Mouse (Mus musculus): ENCODE data around the gene Actr2. TPM values are rescaled to one million over a fixed set of nuclear protein-coding genes. Genes with fewer than 3 reads are reported as not detected.

The Actr2 gene
- polyA plus RNA-seq, 1 experiment from 2014 or later: 148 TPM

- no peaks in the 10 kb centered on the region for H3K27me3 ChIP-seq
- ATAC-seq: no peak
- no peak overlapping the region for H3K9ac ChIP-seq
- H3K4me2 ChIP-seq: no peak overlapping the region
- H3K9me3 ChIP-seq (replicated peaks): no peaks in the 10 kb centered on the region
- H3K4me1 ChIP-seq: peaks cover 13% of the 10 kb centered on the region
- WGBS: 95% methylated on average over 7 of the region's 7 CpGs
- H3K36me3 ChIP-seq (ENCODE audit: poor library complexity, severe bottlenecking): peaks cover 14% of the 10 kb centered on the region
- H3K4me3 ChIP-seq: no peak overlapping the region
- H3K27ac ChIP-seq: no peak overlapping the region
Measured at GRCm38 (mm10) chr11:20108151-20108550, 4.6 kb downstream of the Actr2 start.

- WGBS: 97% methylated on average over 4 of the region's 4 CpGs
- Histone ChIP-seq H3K9ac (no peak overlapping the region), H3K4me2 (no peak overlapping the region), H3K4me1 (peaks cover 13% of the 10 kb centered on the region), H3K9me3 (replicated peaks) (no peaks in the 10 kb centered on the region), H3K27me3 (no peaks in the 10 kb centered on the region), H3K4me3 (no peak overlapping the region), H3K36me3 (ENCODE audit: poor library complexity, severe bottlenecking) (peaks cover 14% of the 10 kb centered on the region), H3K27ac (no peak overlapping the region)
- ATAC-seq: no peak
Measured at GRCm38 (mm10) chr11:20107683-20108082, 5.0 kb downstream of the Actr2 start.

GRCm38 (mm10) chr11:20106946-20107345 is 5.8 kb downstream of the Actr2 start:
- Histone ChIP-seq H3K27me3 (no peaks in the 10 kb centered on the region), H3K9me3 (replicated peaks) (no peaks in the 10 kb centered on the region), H3K27ac (no peak overlapping the region), H3K4me1 (peaks cover 12% of the 10 kb centered on the region), H3K4me3 (no peak overlapping the region), H3K4me2 (no peak overlapping the region), H3K9ac (no peak overlapping the region), H3K36me3 (ENCODE audit: poor library complexity, severe bottlenecking) (peaks cover 14% of the 10 kb centered on the region)
- WGBS: 94% methylated on average over 3 of the region's 3 CpGs
- no peak for ATAC-seq

- WGBS: 98% methylated on average over 2 of the region's 2 CpGs
Measured at GRCm38 (mm10) chr11:20103949-20104348, 8.8 kb downstream of the Actr2 start.

GRCm38 (mm10) chr11:20086306-20086705 is 26.4 kb downstream of the Actr2 start:
- Histone ChIP-seq H3K27ac (no peak overlapping the region), H3K9ac (no peak overlapping the region), H3K27me3 (no peaks in the 10 kb centered on the region), H3K9me3 (replicated peaks) (no peaks in the 10 kb centered on the region), H3K4me1 (no peaks in the 10 kb centered on the region), H3K4me3 (no peak overlapping the region), H3K4me2 (no peak overlapping the region), H3K36me3 (ENCODE audit: poor library complexity, severe bottlenecking) (peaks cover 53% of the 10 kb centered on the region)
- no peak for ATAC-seq

More at GRCm38 (mm10) chr11:20103949-20104348, 8.8 kb downstream of the Actr2 start:
- Histone ChIP-seq H3K4me1 (no peaks in the 10 kb centered on the region), H3K9me3 (replicated peaks) (no peaks in the 10 kb centered on the region), H3K36me3 (ENCODE audit: poor library complexity, severe bottlenecking) (peaks cover 17% of the 10 kb centered on the region), H3K9ac (no peak overlapping the region), H3K27me3 (no peaks in the 10 kb centered on the region), H3K4me2 (no peak overlapping the region), H3K27ac (no peak overlapping the region), H3K4me3 (no peak overlapping the region)
- ATAC-seq: no peak

GRCm38 (mm10) chr11:20085635-20086034 is 27.1 kb downstream of the Actr2 start:
- peaks cover 54% of the 10 kb centered on the region for H3K36me3 ChIP-seq (ENCODE audit: poor library complexity, severe bottlenecking)
- no peak overlapping the region for H3K4me2 ChIP-seq
- no peak overlapping the region for H3K4me3 ChIP-seq
- 98% methylated on average over 2 of the region's 2 CpGs for WGBS
- H3K9ac ChIP-seq: no peak overlapping the region
- no peak overlapping the region for H3K27ac ChIP-seq
- ATAC-seq: no peak
- H3K9me3 ChIP-seq (replicated peaks): no peaks in the 10 kb centered on the region
- H3K27me3 ChIP-seq: no peaks in the 10 kb centered on the region
- no peaks in the 10 kb centered on the region for H3K4me1 ChIP-seq

GRCm38 (mm10) chr11:20075415-20075814 is 37.3 kb downstream of the Actr2 start:
- peaks cover 77% of the 10 kb centered on the region for H3K36me3 ChIP-seq (ENCODE audit: poor library complexity, severe bottlenecking)
- no peak overlapping the region for H3K9ac ChIP-seq
- H3K9me3 ChIP-seq (replicated peaks): no peaks in the 10 kb centered on the region
- ATAC-seq: no peak
- H3K4me3 ChIP-seq: no peak overlapping the region
- H3K27me3 ChIP-seq: no peaks in the 10 kb centered on the region
- H3K4me1 ChIP-seq: no peaks in the 10 kb centered on the region
- WGBS: 81% methylated on average over 1 of the region's 1 CpGs
- no peak overlapping the region for H3K4me2 ChIP-seq
- no peak overlapping the region for H3K27ac ChIP-seq

GRCm38 (mm10) chr11:20072826-20073225 is 39.9 kb downstream of the Actr2 start:
- no peak for ATAC-seq
- Histone ChIP-seq H3K36me3 (ENCODE audit: poor library complexity, severe bottlenecking) (peaks cover 71% of the 10 kb centered on the region), H3K4me3 (no peak overlapping the region)

GRCm38 (mm10) chr11:20072174-20072573 is 40.5 kb downstream of the Actr2 start:
- ATAC-seq: 0 out of 2 replicates have a peak, but pooled peaks have one; percentile 8
- Histone ChIP-seq H3K9me3 (replicated peaks) (no peaks in the 10 kb centered on the region), H3K27me3 (no peaks in the 10 kb centered on the region), H3K9ac (no peak overlapping the region), H3K4me3 (no peak overlapping the region), H3K4me2 (no peak overlapping the region), H3K27ac (no peak overlapping the region), H3K4me1 (no peaks in the 10 kb centered on the region), H3K36me3 (ENCODE audit: poor library complexity, severe bottlenecking) (peaks cover 66% of the 10 kb centered on the region)
- 87% methylated on average over 3 of the region's 3 CpGs for WGBS

More at GRCm38 (mm10) chr11:20072826-20073225, 39.9 kb downstream of the Actr2 start:
- no peak overlapping the region for H3K27ac ChIP-seq
- H3K4me2 ChIP-seq: no peak overlapping the region
- no peaks in the 10 kb centered on the region for H3K9me3 ChIP-seq (replicated peaks)
- WGBS: 96% methylated on average over 5 of the region's 5 CpGs
- H3K4me1 ChIP-seq: no peaks in the 10 kb centered on the region
- no peak overlapping the region for H3K9ac ChIP-seq
- H3K27me3 ChIP-seq: no peaks in the 10 kb centered on the region

GRCm38 (mm10) chr11:20068346-20069004 is 44.2 kb downstream of the Actr2 start:
- no peaks in the 10 kb centered on the region for H3K27me3 ChIP-seq
- H3K4me3 ChIP-seq: no peak overlapping the region
- ATAC-seq: no peak
- H3K4me2 ChIP-seq: no peak overlapping the region
- H3K9ac ChIP-seq: no peak overlapping the region
- 92% methylated on average over 6 of the region's 6 CpGs for WGBS
- H3K27ac ChIP-seq: no peak overlapping the region
- no peaks in the 10 kb centered on the region for H3K9me3 ChIP-seq (replicated peaks)
- peaks cover 57% of the 10 kb centered on the region for H3K36me3 ChIP-seq (ENCODE audit: poor library complexity, severe bottlenecking)
- H3K4me1 ChIP-seq: peaks cover 18% of the 10 kb centered on the region

- ATAC-seq: no peak
- Histone ChIP-seq H3K4me1 (peaks cover 18% of the 10 kb centered on the region), H3K27ac (no peak overlapping the region), H3K4me2 (no peak overlapping the region), H3K9ac (no peak overlapping the region), H3K36me3 (ENCODE audit: poor library complexity, severe bottlenecking) (peaks cover 50% of the 10 kb centered on the region), H3K4me3 (no peak overlapping the region), H3K9me3 (replicated peaks) (no peaks in the 10 kb centered on the region), H3K27me3 (no peaks in the 10 kb centered on the region)
- 61% methylated on average over 1 of the region's 1 CpGs for WGBS
Measured at GRCm38 (mm10) chr11:20067521-20067920, 45.2 kb downstream of the Actr2 start.

- WGBS: 93% methylated on average over 1 of the region's 1 CpGs
- Histone ChIP-seq H3K9me3 (replicated peaks) (no peaks in the 10 kb centered on the region), H3K4me2 (no peak overlapping the region), H3K4me3 (no peak overlapping the region), H3K27me3 (no peaks in the 10 kb centered on the region), H3K27ac (no peak overlapping the region), H3K9ac (no peak overlapping the region), H3K4me1 (peaks cover 18% of the 10 kb centered on the region), H3K36me3 (ENCODE audit: poor library complexity, severe bottlenecking) (peaks cover 38% of the 10 kb centered on the region)
- no peak for ATAC-seq
Measured at GRCm38 (mm10) chr11:20066106-20066505, 46.6 kb downstream of the Actr2 start.

GRCm38 (mm10) chr11:20064926-20065325 is 47.8 kb downstream of the Actr2 start:
- peaks cover 39% of the 10 kb centered on the region for H3K36me3 ChIP-seq (ENCODE audit: poor library complexity, severe bottlenecking)
- WGBS: 87% methylated on average over 2 of the region's 2 CpGs
- peaks cover 18% of the 10 kb centered on the region for H3K4me1 ChIP-seq
- no peak overlapping the region for H3K9ac ChIP-seq
- no peak for ATAC-seq
- H3K9me3 ChIP-seq (replicated peaks): no peaks in the 10 kb centered on the region
- H3K27ac ChIP-seq: no peak overlapping the region
- H3K4me3 ChIP-seq: no peak overlapping the region
- H3K4me2 ChIP-seq: no peak overlapping the region
- no peaks in the 10 kb centered on the region for H3K27me3 ChIP-seq
